8 mouse cellular contexts compared by ENCODE assay signal in the genomic region with DNA sequence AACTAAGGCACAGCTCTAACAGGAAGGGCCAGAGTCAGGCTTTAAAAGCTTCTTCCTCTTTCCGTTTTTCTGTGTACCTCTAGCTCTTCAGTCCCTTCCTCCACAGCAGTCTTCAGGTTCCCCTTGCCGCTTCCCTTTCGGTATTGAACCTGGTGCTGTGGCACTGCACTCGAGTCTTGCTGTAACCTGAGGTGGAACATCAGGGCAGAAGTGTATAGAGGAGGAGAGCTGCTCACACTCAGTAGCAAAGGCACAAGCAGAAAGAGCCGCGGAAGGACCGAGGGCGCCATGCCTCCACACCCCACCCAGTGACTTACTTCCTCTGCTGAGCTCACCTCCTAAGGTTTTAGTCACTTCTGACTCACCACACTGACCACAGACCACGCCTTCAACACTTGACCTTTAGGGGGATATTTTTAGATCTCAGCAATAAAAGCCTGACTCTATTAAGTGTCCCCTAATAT. TPM values are rescaled to one million over a fixed set of nuclear protein-coding genes. Genes with fewer than 3 reads are reported as not detected.
A peak's percentile ranks its signal among the peaks of the same experiment; 100 is the strongest.
DNase-seq lines count a peak whose midpoint lies in the region; ATAC-seq and TF ChIP-seq lines count a peak whose summit lies in the region.

A gene (minus strand): TSS at position 321 of the 464 bp plus-strand sequence.

- H3K9ac ChIP-seq in forebrain, postnatal 0 days: no peak within 1 kb of the TSS
- no peak within 1 kb of the TSS for H3K9ac ChIP-seq in lung, embryonic 16.5 days (ENCODE audit: low read length)

- no peak for TF ChIP-seq CTCF in cerebellum, adult 2 months (IDR thresholded peaks at IDR 0.05; ENCODE audit: borderline replicate concordance, insufficient read depth, low read depth, low read length)
- no peak for TF ChIP-seq CTCF in forebrain, postnatal 0 days (IDR thresholded peaks at IDR 0.05; ENCODE audit: low read depth)

- no peak within 1 kb of the TSS for H3K4me2 ChIP-seq in forebrain, postnatal 0 days (ENCODE audit: low read depth)
- H3K4me2 ChIP-seq in lung, embryonic 16.5 days (ENCODE audit: low read depth, low read length): no peak within 1 kb of the TSS

- DNase-seq in cerebellum, adult 2 months: no peak
- peak; percentile 63 for DNase-seq in NIH3T3 (ENCODE audit: low read depth)
- no peak for DNase-seq in forebrain, postnatal 0 days
- DNase-seq in layer of hippocampus, adult 8-10 months (ENCODE audit: low spot score in 2 of 2): no peak
- DNase-seq in skeletal muscle tissue, adult 2 months (ENCODE audit: low read depth, low spot score): peak; percentile 36
- no peak for DNase-seq in urinary bladder, postnatal 10 days (ENCODE audit: low spot score)

- no peaks in the 10 kb centered on the region for H3K36me3 ChIP-seq in forebrain, postnatal 0 days (ENCODE audit: insufficient read depth)
- no peaks in the 10 kb centered on the region for H3K36me3 ChIP-seq in lung, embryonic 16.5 days (ENCODE audit: control insufficient read depth, insufficient read depth, low read length)

- no peaks in the 10 kb centered on the region for H3K4me1 ChIP-seq in cerebellum, adult 2 months (ENCODE audit: control insufficient read depth, insufficient read depth, low read length)
- H3K4me1 ChIP-seq in forebrain, postnatal 0 days (ENCODE audit: insufficient read depth): no peaks in the 10 kb centered on the region
- H3K4me1 ChIP-seq in lung, embryonic 16.5 days (replicated peaks; ENCODE audit: control insufficient read depth, insufficient read depth, low read length): no peaks in the 10 kb centered on the region; the same call in 1 of the 2 replicates

- H3K27me3 ChIP-seq in cerebellum, adult 2 months (ENCODE audit: control insufficient read depth, insufficient read depth, low read length): no peaks in the 10 kb centered on the region
- H3K27me3 ChIP-seq in forebrain, postnatal 0 days (ENCODE audit: insufficient read depth, low read length): no peaks in the 10 kb centered on the region
- H3K27me3 ChIP-seq in lung, embryonic 16.5 days (ENCODE audit: control insufficient read depth, insufficient read depth, low read depth, low read length): no peaks in the 10 kb centered on the region

- WGBS in cerebellum, adult 2 months: 86% methylated on average over 9 of the region's 9 CpGs
- 85% methylated on average over 9 of the region's 9 CpGs for WGBS in forebrain, postnatal 0 days
- WGBS in lung, embryonic 16.5 days: 80% methylated on average over 9 of the region's 9 CpGs

- H3K4me3 ChIP-seq in cerebellum, adult 2 months (replicated peaks; ENCODE audit: insufficient read depth, low read depth, low read length): no peak within 1 kb of the TSS
- H3K4me3 ChIP-seq in forebrain, postnatal 0 days (ENCODE audit: low read depth, low read length): no peak within 1 kb of the TSS
- H3K4me3 ChIP-seq in lung, embryonic 16.5 days (ENCODE audit: low read length): no peak within 1 kb of the TSS

- TF ChIP-seq POLR2A in cerebellum, adult 2 months (IDR thresholded peaks at IDR 0.05; ENCODE audit: borderline replicate concordance, insufficient read depth, low read length): no peak

- ATAC-seq in cerebellum, adult (ENCODE audit: insufficient number of reproducible peaks, low FRiP score, low TSS enrichment): no peak
- ATAC-seq in forebrain, postnatal 0 days: no peak
- no peak for ATAC-seq in lung, embryonic 16.5 days (ENCODE audit: low read depth)

- no peak within 1 kb of the TSS for H3K27ac ChIP-seq in cerebellum, adult 2 months (ENCODE audit: insufficient read depth, low read length)
- H3K27ac ChIP-seq in forebrain, postnatal 0 days (ENCODE audit: low read depth, low read length): no peak within 1 kb of the TSS
- no peak within 1 kb of the TSS for H3K27ac ChIP-seq in lung, embryonic 16.5 days (ENCODE audit: low read length)

- no peaks in the 10 kb centered on the region for H3K9me3 ChIP-seq in forebrain, postnatal 0 days (ENCODE audit: low read length)
- 0 out of 2 replicates have a peak, but pooled peaks cover 3% of the 10 kb centered on the region for H3K9me3 ChIP-seq in lung, embryonic 16.5 days (ENCODE audit: control insufficient read depth, low read length)

RNA-seq across cellular contexts. Expression of the gene that starts here (rescaled TPM):
- 40.4 and 48.5 TPM in 2 replicates for polyA plus RNA-seq in cerebellum, adult 2 months (2012; rRNA removed)
- total RNA-seq in forebrain, postnatal 0 days (2014; rRNA removed): 40.4 and 54.0 TPM in 2 replicates
- polyA plus RNA-seq in forebrain, postnatal 0 days (2015; fragmentation: Nextera tagmentation; extraction: Ambion mirVana): 22.7 and 34.8 TPM in 2 replicates
- 100 to 1,000 TPM; 243 to 267 (median 257) TPM for total RNA-seq in layer of hippocampus, adult 8-10 months (2022)
- 28.6 and 29.1 TPM in 2 replicates for polyA plus RNA-seq in lung, embryonic 16.5 days (2015; fragmentation: Nextera tagmentation; extraction: Ambion mirVana)

Comparison
In these comparisons a context has a peak if more than half of its experiments do, and no peak if none do; other contexts are left out.
1. DNase-seq: peak in NIH3T3 (single experiment) and skeletal muscle tissue, adult 2 months (single experiment); none in cerebellum, adult 2 months (0 of 2), forebrain, postnatal 0 days (single experiment), layer of hippocampus, adult 8-10 months (0 of 2) and urinary bladder, postnatal 10 days (single experiment).